Mouse (Mus musculus) lung, embryonic 15.5 days (tissue): ENCODE measurements around the gene Gpr162. TPM values are rescaled to one million over a fixed set of nuclear protein-coding genes. Genes with fewer than 3 reads are reported as not detected.

ENCODE experiments used
- ATAC-seq: fragments of 200-750 bp; cut with Nextera tagmentation; 2 replicates; pipeline ENCODE4 v1.8.0; 2017; ENCODE audit warnings: moderate number of reproducible peaks, borderline replicate concordance; ENCODE audit not compliant: low FRiP score, low TSS enrichment; ENCODE audit errors: extremely low read depth
- H3K27ac ChIP-seq: fragments of 300-500 bp; sonication (generic); 2 replicates; pipeline ENCODE4 v1.5.1; 2015; ENCODE audit warnings: moderate library complexity, mild to moderate bottlenecking, inconsistent platforms
- H3K27me3 ChIP-seq: fragments of 300-500 bp; sonication (generic); 2 replicates; pipeline ENCODE4 v1.6.1; 2015; ENCODE audit warnings: inconsistent platforms
- H3K36me3 ChIP-seq: fragments of 300-500 bp; sonication (generic); 2 replicates; pipeline ENCODE4 v1.6.1; 2015; ENCODE audit warnings: inconsistent platforms
- H3K4me1 ChIP-seq: fragments of 300-500 bp; sonication (generic); 2 replicates; pipeline ENCODE4 v1.6.1; 2015; ENCODE audit warnings: inconsistent platforms
- H3K4me2 ChIP-seq: fragments of 300-500 bp; sonication (generic); 2 replicates; pipeline ENCODE4 v1.6.1; 2015; ENCODE audit warnings: inconsistent platforms, mild to moderate bottlenecking, moderate library complexity
- H3K4me3 ChIP-seq: fragments of 300-500 bp; sonication (generic); 2 replicates; pipeline ENCODE4 v1.5.1; 2015; ENCODE audit warnings: mild to moderate bottlenecking, inconsistent platforms
- H3K9ac ChIP-seq: fragments of 300-500 bp; sonication (generic); 2 replicates; pipeline ENCODE4 v1.6.1; 2015; ENCODE audit warnings: inconsistent platforms
- H3K9me3 ChIP-seq: fragments of 300-500 bp; sonication (generic); 2 replicates; pipeline ENCODE4 v1.6.1; 2016; ENCODE audit warnings: inconsistent platforms
- WGBS: fragments of 180-500 bp; shearing (Covaris S2); methylation state at CpG from one replicate; pipeline ENCODE4 v1.1.7; 2015; 5-methylcytosine and 5-hydroxymethylcytosine counted together
- polyA plus RNA-seq: library from polyadenylated mRNA; unstranded; fragments of >200 nt; fragmentation: Nextera tagmentation; extraction: Ambion mirVana; gene quantifications from 2 replicates; pipeline ENCODE4 v1.2.1, GENCODE M21; 2015

Gpr162 gene
- polyA plus RNA-seq = 0.54 and 0.59 TPM in 2 replicates

DNA sequence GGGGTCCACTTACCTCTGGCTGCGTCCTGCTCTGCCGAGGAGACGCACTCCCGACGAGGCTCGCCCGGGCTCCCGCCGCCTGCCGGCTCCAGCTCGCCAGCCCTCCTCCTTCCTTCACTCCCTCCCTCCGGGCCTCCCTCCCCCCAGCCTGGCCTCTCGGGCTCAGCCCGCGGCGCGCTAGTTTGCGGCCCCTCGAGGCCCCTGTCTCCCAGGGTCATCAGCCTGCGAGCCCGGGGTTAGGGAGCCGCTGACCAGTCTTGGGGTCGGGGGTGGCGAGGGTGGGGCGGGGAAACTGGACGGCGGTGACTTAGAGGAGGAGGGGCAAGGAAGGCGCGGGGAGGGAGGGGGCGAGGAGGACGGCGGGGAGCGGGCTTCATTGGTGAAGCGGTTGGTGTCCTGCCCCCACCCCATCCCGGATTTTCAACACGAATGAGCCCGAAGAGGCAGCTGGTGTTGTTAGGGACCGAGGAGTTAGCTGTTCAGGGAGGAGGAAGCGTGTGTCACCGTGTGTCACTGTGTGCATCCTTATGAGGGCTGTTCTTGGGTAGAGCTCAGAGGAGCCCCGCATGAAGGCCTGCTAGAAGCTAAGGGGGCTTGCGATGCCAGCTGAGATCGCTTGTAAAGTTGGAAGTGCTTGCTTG, at the start of gene Gpr162:
Gpr162 (minus strand) TSS at position 326 of the 641 bp plus-strand sequence.
- peak within 1 kb of the TSS; percentile 50 for H3K4me3 ChIP-seq
- peak within 1 kb of the TSS; percentile 96 for H3K4me2 ChIP-seq
- ATAC-seq = peak; percentile 66; the same call in 1 of the 2 replicates
- H3K27me3 ChIP-seq = peaks cover 73% of the 10 kb centered on the region
- H3K9me3 ChIP-seq = no peaks in the 10 kb centered on the region
- no peak within 1 kb of the TSS for H3K27ac ChIP-seq
- peaks cover 23% of the 10 kb centered on the region for H3K4me1 ChIP-seq
- peak within 1 kb of the TSS; percentile 50 for H3K9ac ChIP-seq
- no peaks in the 10 kb centered on the region for H3K36me3 ChIP-seq
- WGBS = 1% methylated on average over 38 of the region's 43 CpGs

DNA sequence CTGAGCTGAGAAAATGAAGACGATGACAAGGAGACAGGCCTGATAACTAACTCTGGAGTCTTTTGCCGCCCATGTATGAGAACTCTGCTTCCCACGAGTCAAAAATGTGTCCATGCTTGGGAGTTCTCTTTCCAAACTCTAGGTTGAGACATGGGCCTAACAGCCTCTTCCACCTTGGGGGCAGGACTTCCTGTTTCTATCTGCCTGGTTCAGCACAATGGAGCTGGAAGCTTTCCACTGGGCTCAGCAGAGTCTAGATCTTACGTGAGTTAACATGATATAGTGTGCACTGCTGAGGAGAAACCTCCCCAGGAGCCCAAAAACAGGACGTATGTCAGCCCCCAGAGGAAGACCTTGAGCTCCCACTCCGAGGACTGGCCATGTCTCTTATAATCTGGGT, 49.4 kb upstream of the Gpr162 start:
- no peak overlapping the region for H3K9ac ChIP-seq
- no peak for ATAC-seq
- no peaks in the 10 kb centered on the region for H3K9me3 ChIP-seq
- H3K27me3 ChIP-seq = peaks cover 19% of the 10 kb centered on the region; the same call in 1 of the 2 replicates
- H3K4me2 ChIP-seq = no peak overlapping the region
- H3K4me1 ChIP-seq = peaks cover 53% of the 10 kb centered on the region
- H3K27ac ChIP-seq = no peak overlapping the region
- H3K36me3 ChIP-seq = peaks cover 24% of the 10 kb centered on the region
- H3K4me3 ChIP-seq = no peak overlapping the region
- WGBS = 59% methylated on average over 6 of the region's 6 CpGs

GRCm38 (mm10) chr6:124911533-124912218, 47.9 kb upstream of the Gpr162 start, which contains the start of gene Lag3:
Gene Lag3 (minus strand): TSS chr6:124911705.
- Histone ChIP-seq H3K4me2 (peak within 1 kb of the TSS; percentile 37; the same call in 1 of the 2 replicates), H3K27me3 (peaks cover 19% of the 10 kb centered on the region; the same call in 1 of the 2 replicates), H3K27ac (peak within 1 kb of the TSS; percentile 26), H3K4me3 (no peak within 1 kb of the TSS), H3K4me1 (peaks cover 52% of the 10 kb centered on the region), H3K9ac (no peak within 1 kb of the TSS), H3K9me3 (no peaks in the 10 kb centered on the region), H3K36me3 (peaks cover 24% of the 10 kb centered on the region)
- ATAC-seq = peak; percentile 10; the same call in 1 of the 2 replicates
- WGBS = 12% methylated on average over 12 of the region's 13 CpGs

- H3K36me3 ChIP-seq = peaks cover 24% of the 10 kb centered on the region
- peak overlapping the region; percentile 43 for H3K4me2 ChIP-seq
- no peak overlapping the region for H3K9ac ChIP-seq
- no peak overlapping the region for H3K4me3 ChIP-seq
- ATAC-seq = no peak
- 6% methylated on average over 32 of the region's 32 CpGs for WGBS
- H3K4me1 ChIP-seq = peaks cover 41% of the 10 kb centered on the region
- H3K27ac ChIP-seq = no peak overlapping the region
- H3K9me3 ChIP-seq = no peaks in the 10 kb centered on the region
- peaks cover 19% of the 10 kb centered on the region; the same call in 1 of the 2 replicates for H3K27me3 ChIP-seq
Measured at GRCm38 (mm10) chr6:124910032-124910431, 46.2 kb upstream of the Gpr162 start.

DNA sequence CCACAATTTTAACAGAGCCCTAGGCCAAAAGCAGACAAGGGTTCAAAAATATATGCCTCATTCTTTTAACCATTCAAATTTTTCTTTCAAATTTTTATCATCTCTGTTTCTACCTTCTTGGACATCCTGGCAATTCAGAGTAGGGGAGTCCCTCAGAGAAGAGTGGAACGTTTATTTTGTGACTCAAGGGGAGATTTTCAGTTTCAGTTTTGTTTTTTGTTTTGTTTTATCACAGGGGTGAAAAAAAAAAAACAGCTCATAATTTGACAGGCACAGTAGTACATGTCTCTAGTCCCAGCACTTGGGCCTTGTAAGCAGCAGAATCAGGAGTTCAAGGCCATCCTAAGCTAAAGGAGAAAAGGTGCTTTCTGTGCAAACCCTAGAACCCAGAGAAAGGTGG, 44.0 kb upstream of the Gpr162 start:
- H3K27me3 ChIP-seq = peaks cover 19% of the 10 kb centered on the region; the same call in 1 of the 2 replicates
- peaks cover 32% of the 10 kb centered on the region for H3K4me1 ChIP-seq
- no peaks in the 10 kb centered on the region for H3K9me3 ChIP-seq
- H3K27ac ChIP-seq = no peak overlapping the region
- no peak overlapping the region for H3K4me2 ChIP-seq
- H3K36me3 ChIP-seq = peaks cover 1% of the 10 kb centered on the region; the same call in 1 of the 2 replicates
- no peak overlapping the region for H3K9ac ChIP-seq
- H3K4me3 ChIP-seq = no peak overlapping the region
- no peak for ATAC-seq
- 58% methylated on average over 1 of the region's 1 CpGs for WGBS

- WGBS = 38% methylated on average over 16 of the region's 16 CpGs
- Histone ChIP-seq H3K4me1 (peaks cover 16% of the 10 kb centered on the region), H3K9me3 (no peaks in the 10 kb centered on the region), H3K36me3 (no peaks in the 10 kb centered on the region), H3K9ac (peak overlapping the region; percentile 71; the same call in 1 of the 2 replicates), H3K4me2 (peak overlapping the region; percentile 91), H3K4me3 (peak overlapping the region; percentile 56; the same call in 1 of the 2 replicates), H3K27me3 (peaks cover 12% of the 10 kb centered on the region; the same call in 1 of the 2 replicates), H3K27ac (peak overlapping the region; percentile 99)
- no peak for ATAC-seq
Measured at GRCm38 (mm10) chr6:124904991-124905860, 41.4 kb upstream of the Gpr162 start.

- H3K9me3 ChIP-seq = no peaks in the 10 kb centered on the region
- peak overlapping the region; percentile 56 for H3K4me3 ChIP-seq
- H3K36me3 ChIP-seq = no peaks in the 10 kb centered on the region
- H3K4me1 ChIP-seq = peaks cover 11% of the 10 kb centered on the region
- peak overlapping the region; percentile 91 for H3K4me2 ChIP-seq
- peaks cover 4% of the 10 kb centered on the region; the same call in 1 of the 2 replicates for H3K27me3 ChIP-seq
- peak overlapping the region; percentile 99 for H3K27ac ChIP-seq
- 8% methylated on average over 24 of the region's 24 CpGs for WGBS
- H3K9ac ChIP-seq = peak overlapping the region; percentile 71
- peak; percentile 86 for ATAC-seq
Measured at GRCm38 (mm10) chr6:124904161-124904981, 40.6 kb upstream of the Gpr162 start.

DNA sequence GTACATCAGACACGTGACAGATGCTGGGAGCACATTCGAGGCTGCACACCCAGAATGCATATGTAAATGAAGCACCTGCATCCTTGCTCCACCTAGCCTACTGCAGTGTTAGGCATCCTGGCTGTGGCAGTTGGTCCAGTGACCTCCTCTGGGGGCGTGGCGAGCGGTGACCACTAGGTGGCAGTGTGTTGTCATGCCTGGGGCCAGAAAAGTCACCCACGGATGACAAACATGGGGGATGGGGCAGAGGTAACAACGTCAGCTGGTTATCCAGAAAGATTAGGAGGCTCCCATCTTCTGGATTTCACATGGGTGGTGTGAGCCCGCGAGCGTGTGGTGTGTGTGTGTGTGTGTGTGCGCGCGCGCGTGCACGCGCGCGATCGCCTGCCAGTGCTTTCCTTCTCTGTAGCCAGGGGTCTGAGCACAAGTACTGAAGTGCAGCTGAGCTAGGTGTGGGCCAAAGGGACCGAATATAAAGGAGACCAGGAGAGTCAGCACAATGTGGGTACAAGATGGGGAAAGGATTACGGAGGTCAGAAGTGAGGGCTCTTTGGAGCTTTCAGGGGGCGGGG, 39.9 kb upstream of the Gpr162 start:
- H3K9ac ChIP-seq = peak overlapping the region; percentile 71
- under 1% methylated on average over 23 of the region's 23 CpGs for WGBS
- H3K4me3 ChIP-seq = peak overlapping the region; percentile 56
- H3K4me2 ChIP-seq = peak overlapping the region; percentile 91
- peaks cover 11% of the 10 kb centered on the region for H3K4me1 ChIP-seq
- no peaks in the 10 kb centered on the region for H3K36me3 ChIP-seq
- H3K9me3 ChIP-seq = no peaks in the 10 kb centered on the region
- peak; percentile 79 for ATAC-seq
- peak overlapping the region; percentile 99 for H3K27ac ChIP-seq
- H3K27me3 ChIP-seq = no peaks in the 10 kb centered on the region

DNA sequence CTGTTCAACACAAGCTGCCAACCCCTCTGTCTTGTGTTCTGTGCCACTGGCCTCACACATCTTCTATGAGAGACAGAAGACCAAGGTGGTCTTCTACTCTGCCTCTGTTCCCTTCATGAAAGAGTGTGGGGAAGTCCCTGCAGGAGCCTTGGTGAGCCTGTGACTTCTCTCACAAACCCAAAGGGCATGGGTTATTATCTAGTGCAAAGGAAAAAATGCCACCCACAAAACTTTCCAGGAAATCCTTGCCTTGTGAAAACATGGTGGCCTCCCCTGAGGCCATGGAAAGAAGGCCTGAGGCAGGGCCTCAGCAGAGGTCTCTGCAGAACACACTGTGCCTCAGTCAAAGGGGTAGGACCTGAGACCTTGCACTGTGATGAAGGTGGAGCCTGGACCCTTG, 38.1 kb upstream of the Gpr162 start:
- no peaks in the 10 kb centered on the region for H3K27me3 ChIP-seq
- no peak overlapping the region for H3K4me3 ChIP-seq
- no peak overlapping the region for H3K27ac ChIP-seq
- no peak for ATAC-seq
- no peaks in the 10 kb centered on the region for H3K36me3 ChIP-seq
- no peaks in the 10 kb centered on the region for H3K9me3 ChIP-seq
- peaks cover 11% of the 10 kb centered on the region for H3K4me1 ChIP-seq
- H3K9ac ChIP-seq = no peak overlapping the region
- no peak overlapping the region for H3K4me2 ChIP-seq

DNA sequence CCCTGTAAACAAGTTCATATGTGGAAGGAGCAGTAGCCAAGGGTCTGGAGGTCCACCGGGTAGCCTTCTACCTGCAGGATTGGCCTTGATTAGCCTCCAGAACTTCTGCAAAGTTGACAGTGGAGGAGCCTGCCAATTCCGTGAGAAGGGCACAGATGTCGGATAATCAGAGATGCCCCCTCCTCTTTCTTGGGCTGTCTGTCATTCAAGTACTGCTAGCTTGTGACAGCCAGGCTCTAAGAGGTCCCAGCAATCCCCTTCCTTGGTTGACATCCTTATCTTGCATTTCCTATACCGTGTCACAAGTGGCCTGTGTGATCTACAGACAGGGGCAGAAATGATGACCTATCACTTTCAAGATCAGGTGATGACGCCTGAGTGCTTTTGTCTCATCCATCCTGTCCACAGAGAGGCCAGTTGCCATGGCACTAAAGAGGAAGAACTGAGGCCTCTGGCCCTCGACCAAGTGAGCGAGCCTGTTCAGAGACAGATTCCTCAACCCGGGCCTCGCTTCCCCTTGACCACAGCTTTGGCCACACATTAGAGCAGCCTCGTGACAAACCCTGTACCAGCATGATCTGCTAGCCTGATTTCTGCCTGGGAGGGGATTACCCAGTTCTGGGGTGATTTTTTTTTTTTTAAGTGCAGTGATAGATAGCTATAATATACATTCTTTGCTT, 37.2 kb upstream of the Gpr162 start:
- Histone ChIP-seq H3K9me3 (no peaks in the 10 kb centered on the region), H3K4me3 (no peak overlapping the region), H3K4me1 (peaks cover 11% of the 10 kb centered on the region), H3K36me3 (no peaks in the 10 kb centered on the region), H3K27ac (no peak overlapping the region), H3K27me3 (no peaks in the 10 kb centered on the region), H3K4me2 (no peak overlapping the region), H3K9ac (no peak overlapping the region)
- ATAC-seq = no peak
- WGBS = 35% methylated on average over 10 of the region's 10 CpGs
